Mouse (Mus musculus) CH12.LX (cell line): ENCODE measurements at regions not wholly inside any gene's neighbourhood (a gene's known extent, or its start where the extent isn't known, plus 50 kb on each side); places are given as distances from the start of the nearest gene placed in this dataset.

Experiments
- DNase-seq: peaks from one replicate; pipeline ENCODE4 v3.0.0-alpha.2; 2013; ENCODE audit errors: extremely low read depth
- H3K27ac ChIP-seq: 2 replicates; pipeline ENCODE4 v1.5.1; 2012; ENCODE audit warnings: low read depth, mild to moderate bottlenecking, control low read depth, moderate library complexity; ENCODE audit not compliant: insufficient read depth
- H3K27me3 ChIP-seq: replicated peaks from 2 replicates; pipeline ENCODE3; 2012; ENCODE audit warnings: inconsistent platforms
- H3K36me3 ChIP-seq, 2 experiments: replicated peaks in 1 of 2; 2 replicates each; pipeline versions ENCODE3 to v1.6.1; 2012; ENCODE audit warnings: inconsistent platforms in 1 of 2, low read length in 1 of 2, mild to moderate bottlenecking in 1 of 2, mixed read lengths in 1 of 2, moderate library complexity in 1 of 2; ENCODE audit not compliant: control insufficient read depth in 1 of 2, insufficient read depth in 1 of 2
- H3K4me1 ChIP-seq, 2 experiments: 2 replicates each; pipeline ENCODE4 v1.6.1; 2012; ENCODE audit warnings: inconsistent platforms in 1 of 2, moderate library complexity in 1 of 2; ENCODE audit not compliant: insufficient read depth in 2 of 2, control insufficient read depth in 1 of 2
- H3K4me2 ChIP-seq: 2 replicates; pipeline ENCODE4 v1.6.1; 2012; ENCODE audit warnings: low read depth, mild to moderate bottlenecking, control low read depth; ENCODE audit not compliant: poor library complexity, insufficient read depth, severe bottlenecking
- H3K4me3 ChIP-seq, 3 experiments: fragments of 150-350 bp in 1 of 3; sonication (generic) in 1 of 3; replicated peaks in 1 of 3; 2 replicates each; pipeline versions ENCODE3 to v1.5.1; 2011 to 2012; ENCODE audit warnings: low read depth in 2 of 3, low read length in 2 of 3, mild to moderate bottlenecking in 2 of 3, moderate library complexity in 2 of 3, control low read depth in 1 of 3, improper control_type of control experiment in 1 of 3, inconsistent platforms in 1 of 3, mixed read lengths in 1 of 3; ENCODE audit not compliant: poor library complexity in 1 of 3
- H3K79me2 ChIP-seq: replicated peaks from 2 replicates; pipeline ENCODE4 v1.6.1; 2012; ENCODE audit warnings: mild to moderate bottlenecking, moderate library complexity; ENCODE audit not compliant: control insufficient read depth, poor library complexity, insufficient read depth, severe bottlenecking; ENCODE audit errors: extremely low read depth
- H3K9ac ChIP-seq: 2 replicates; pipeline ENCODE4 v1.6.1; 2012; ENCODE audit warnings: low read depth, mild to moderate bottlenecking, control low read depth, moderate library complexity; ENCODE audit not compliant: insufficient read depth
- H3K9me3 ChIP-seq: replicated peaks from 2 replicates; pipeline ENCODE3; 2012; ENCODE audit warnings: low read length, inconsistent platforms, mixed read lengths
- ELF1 ChIP-seq: IDR thresholded peaks from 2 replicates; pipeline ENCODE4 v1.6.1; 2014; ENCODE audit warnings: low read depth, mild to moderate bottlenecking, inconsistent platforms, low read length, improper control_type of control experiment
- EP300 ChIP-seq: IDR thresholded peaks from 2 replicates; pipeline ENCODE4 v1.6.1; 2011; ENCODE audit warnings: low read length, improper control_type of control experiment
- GABPA ChIP-seq: IDR thresholded peaks from 2 replicates; pipeline ENCODE4 v1.6.1; 2012; ENCODE audit warnings: low read depth, low read length, improper control_type of control experiment, inconsistent platforms; ENCODE audit not compliant: insufficient replicate concordance
- HCFC1 ChIP-seq: IDR thresholded peaks from 2 replicates; pipeline ENCODE4 v1.6.1; 2012; ENCODE audit warnings: low read depth, mild to moderate bottlenecking, inconsistent platforms, low read length, improper control_type of control experiment
- IRF4 ChIP-seq: IDR thresholded peaks from 2 replicates; pipeline ENCODE4 v1.6.1; 2014; ENCODE audit warnings: low read depth, mild to moderate bottlenecking, inconsistent platforms, low read length, improper control_type of control experiment
- JUND ChIP-seq: conservative IDR thresholded peaks from 2 replicates; pipeline ENCODE4 v1.6.1; 2011; ENCODE audit warnings: low read depth, low read length, improper control_type of control experiment
- MAFK ChIP-seq: IDR thresholded peaks from 2 replicates; pipeline ENCODE4 v1.6.1; 2011; ENCODE audit warnings: low read length, improper control_type of control experiment; ENCODE audit not compliant: insufficient replicate concordance
- MAX ChIP-seq: IDR thresholded peaks from 2 replicates; pipeline ENCODE4 v1.6.1; 2011; ENCODE audit warnings: low read length, improper control_type of control experiment
- MXI1 ChIP-seq: IDR thresholded peaks from 2 replicates; pipeline ENCODE4 v1.6.1; 2011; ENCODE audit warnings: mild to moderate bottlenecking, low read depth, low read length, improper control_type of control experiment
- MYC ChIP-seq: IDR thresholded peaks from 2 replicates; pipeline ENCODE4 v1.6.1; 2011; ENCODE audit warnings: low read depth, mild to moderate bottlenecking, improper control_type of control experiment, low read length
- NRF1 ChIP-seq: IDR thresholded peaks from 2 replicates; pipeline ENCODE4 v1.6.1; 2014; ENCODE audit warnings: low read depth, mild to moderate bottlenecking, inconsistent platforms, low read length, improper control_type of control experiment, moderate library complexity
- SMC3 ChIP-seq: IDR thresholded peaks from 2 replicates; pipeline ENCODE4 v1.6.1; 2011; ENCODE audit warnings: low read depth, low read length, improper control_type of control experiment
- TBP ChIP-seq: conservative IDR thresholded peaks from 2 replicates; pipeline ENCODE4 v1.6.1; 2011; ENCODE audit warnings: low read depth, low read length, improper control_type of control experiment
- ZMIZ1 ChIP-seq: IDR thresholded peaks from 2 replicates; pipeline ENCODE4 v1.6.1; 2012; ENCODE audit warnings: low read depth, mild to moderate bottlenecking, inconsistent platforms, low read length, improper control_type of control experiment
- ZNF384 ChIP-seq: IDR thresholded peaks from 2 replicates; pipeline ENCODE4 v1.6.1; 2012; ENCODE audit warnings: low read depth, low read length, improper control_type of control experiment, inconsistent platforms
- dilution Hi-C: fragments of 300-500 bp; cut with MboI; formaldehyde crosslinking; loops from 2 replicates; pipeline ENCODE4 v1.14.3; 2020; ENCODE audit warnings: low sequenced_read_pairs; ENCODE audit not compliant: extremely low pct_unique_long_range_greater_than_20kb, extremely low pct_ligation_motif_present
- in situ Hi-C: fragments of 300-500 bp; cut with MboI; formaldehyde crosslinking; loops from 3 replicates; pipeline ENCODE4 v1.14.3; 2019; ENCODE audit warnings: low sequenced_read_pairs, low pct_ligation_motif_present, low pct_unique_long_range_greater_than_20kb, mixed read lengths

DNA sequence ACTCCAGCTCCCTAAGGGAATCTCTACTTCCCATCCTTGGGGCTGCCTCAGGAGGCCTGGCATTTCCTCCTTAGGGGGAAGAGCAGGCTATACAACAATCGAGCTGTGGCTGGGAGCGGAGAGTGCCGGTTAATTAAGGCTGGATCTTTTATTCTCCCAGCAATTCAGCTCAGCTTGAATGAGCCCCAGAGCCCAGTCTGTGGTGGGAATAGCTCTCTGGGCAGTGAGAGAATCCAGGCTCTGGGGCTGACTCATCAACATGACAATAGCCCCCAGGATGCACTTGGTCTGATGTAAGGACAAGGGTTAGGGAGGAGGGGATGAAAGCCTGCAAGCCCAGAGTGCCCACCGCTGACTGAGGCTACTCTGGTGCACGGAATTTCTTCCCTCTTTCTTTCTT, 280.2 kb upstream of the Sox9 start:
- Histone ChIP-seq H3K4me1 (no peaks in the 10 kb centered on the region), H3K27ac (no peak overlapping the region), H3K36me3 (no peaks in the 10 kb centered on the region), H3K27me3 (no peaks in the 10 kb centered on the region), H3K9me3 (peaks cover 83% of the 10 kb centered on the region), H3K79me2 (no peaks in the 10 kb centered on the region), H3K9ac (no peak overlapping the region), H3K4me3 (no peak overlapping the region), H3K4me2 (no peak overlapping the region)
- TF ChIP-seq MAX: no peak
- TF ChIP-seq ELF1: no peak
- no peak for TF ChIP-seq TBP
- no peak for TF ChIP-seq MYC
- no peak for TF ChIP-seq JUND
- no peak for TF ChIP-seq EP300
- TF ChIP-seq NRF1: no peak
- TF ChIP-seq ZMIZ1: no peak
- TF ChIP-seq MXI1: no peak
- dilution Hi-C loops: no loop called here
- in situ Hi-C loops: no loop called here
- no peak for DNase-seq

GRCm38 (mm10) chr11:112519076-112519475, 262.9 kb upstream of the Sox9 start:
- dilution Hi-C loops: no loop called here
- Histone ChIP-seq H3K9me3 (peaks cover 71% of the 10 kb centered on the region), H3K27me3 (no peaks in the 10 kb centered on the region), H3K79me2 (no peaks in the 10 kb centered on the region), H3K27ac (no peak overlapping the region), H3K4me1 (no peaks in the 10 kb centered on the region)
- in situ Hi-C loops: no loop called here
- DNase-seq: no peak
- TF ChIP-seq ZMIZ1: no peak
- TF ChIP-seq, all 38 proteins: peak for 0
- H3K4me3 ChIP-seq: no peak overlapping the region
- H3K36me3 ChIP-seq: no peaks in the 10 kb centered on the region
- H3K9ac ChIP-seq: no peak overlapping the region
- no peak overlapping the region for H3K4me2 ChIP-seq

DNA sequence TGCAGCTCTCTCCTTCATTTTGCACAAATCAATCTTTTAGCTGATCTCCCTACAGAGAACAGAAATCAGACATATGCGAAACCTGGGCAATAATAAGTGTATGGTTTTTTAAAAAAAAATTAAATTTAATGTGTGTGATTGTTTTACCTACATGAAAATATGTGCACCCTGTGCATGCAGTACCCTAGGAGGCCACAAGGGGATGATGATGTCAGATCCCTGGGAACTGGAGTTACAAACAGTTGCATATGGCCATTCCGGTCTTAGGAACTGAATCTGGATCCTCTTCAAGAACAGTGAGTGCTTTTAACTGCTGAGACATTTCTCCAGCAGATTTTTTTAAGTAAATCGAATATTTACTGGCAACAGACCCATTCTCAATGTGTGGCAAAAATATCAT, 257.0 kb upstream of the Sox9 start:
- no peak overlapping the region for H3K9ac ChIP-seq
- peaks cover 66% of the 10 kb centered on the region for H3K9me3 ChIP-seq
- TF ChIP-seq ZNF384 (no peak), HCFC1 (no peak), MAFK (no peak), GABPA (no peak), IRF4 (no peak), SMC3 (no peak), JUND (no peak), ZMIZ1 (no peak)
- H3K27me3 ChIP-seq: no peaks in the 10 kb centered on the region
- no peak overlapping the region for H3K27ac ChIP-seq
- dilution Hi-C loops (no loop called here), in situ Hi-C loops (no loop called here)
- H3K36me3 ChIP-seq: no peaks in the 10 kb centered on the region
- H3K79me2 ChIP-seq: no peaks in the 10 kb centered on the region
- H3K4me2 ChIP-seq: no peak overlapping the region
- DNase-seq: no peak
- H3K4me3 ChIP-seq: no peak overlapping the region
- H3K4me1 ChIP-seq: no peaks in the 10 kb centered on the region
